Comparison of ENCODE assay signal across 7 mouse cellular contexts in genomic region chr6:120356951-120357945, GRCm38 (mm10). TPM values are rescaled to one million over a fixed set of nuclear protein-coding genes. Genes with fewer than 3 reads are reported as not detected.
DNase-seq lines count a peak whose midpoint lies in the region; ATAC-seq lines count a peak whose summit lies in the region.

No protein-coding gene starts in this region.

- peaks cover 7% of the 10 kb centered on the region; the same call in 1 of the 2 replicates for H3K4me1 ChIP-seq in embryonic facial prominence, embryonic 12.5 days
- no peaks in the 10 kb centered on the region; the same call in 1 of the 2 replicates for H3K4me1 ChIP-seq in limb, embryonic 11.5 days (ENCODE audit: control insufficient read depth, insufficient read depth, low read length)
- H3K4me1 ChIP-seq in midbrain, embryonic 14.5 days (ENCODE audit: control insufficient read depth, insufficient read depth, low read length): 0 out of 2 replicates have a peak, but pooled peaks cover 5% of the 10 kb centered on the region

- no peaks in the 10 kb centered on the region for H3K9me3 ChIP-seq in embryonic facial prominence, embryonic 12.5 days
- no peaks in the 10 kb centered on the region for H3K9me3 ChIP-seq in limb, embryonic 11.5 days (ENCODE audit: control insufficient read depth, low read length)
- no peaks in the 10 kb centered on the region for H3K9me3 ChIP-seq in midbrain, embryonic 14.5 days (ENCODE audit: control insufficient read depth, low read length)

- H3K4me2 ChIP-seq in embryonic facial prominence, embryonic 12.5 days (replicated peaks): peak overlapping the region; percentile 68
- H3K4me2 ChIP-seq in limb, embryonic 11.5 days (ENCODE audit: low read depth, severe bottlenecking): peak overlapping the region; percentile 54
- peak overlapping the region; percentile 72 for H3K4me2 ChIP-seq in midbrain, embryonic 14.5 days (ENCODE audit: low read length)

- DNase-seq in adrenal gland, postnatal 25 days: peak; percentile 77
- DNase-seq in heart, adult 11 months: peak; percentile 99
- DNase-seq in kidney, adult 18-20 months: peak; percentile 81
- peak; percentile 87 for DNase-seq in limb, embryonic 11.5 days (ENCODE audit: low spot score)
- DNase-seq in midbrain, embryonic 14.5 days: peak; percentile 93
- DNase-seq in spleen, adult 18-20 months: peak; percentile 63 to 65

- H3K36me3 ChIP-seq in embryonic facial prominence, embryonic 12.5 days: peaks cover 9% of the 10 kb centered on the region
- H3K36me3 ChIP-seq in limb, embryonic 11.5 days (ENCODE audit: control insufficient read depth, insufficient read depth, low read length): no peaks in the 10 kb centered on the region; the same call in 1 of the 2 replicates
- H3K36me3 ChIP-seq in midbrain, embryonic 14.5 days (ENCODE audit: control insufficient read depth, insufficient read depth, low read length): 0 out of 2 replicates have a peak, but pooled peaks cover 2% of the 10 kb centered on the region

- peak; percentile 98 for ATAC-seq in embryonic facial prominence, embryonic 12.5 days (ENCODE audit: insufficient number of reproducible peaks, insufficient read depth, low FRiP score, low TSS enrichment)
- peak; percentile 97 for ATAC-seq in limb, embryonic 11.5 days (ENCODE audit: insufficient number of reproducible peaks, low FRiP score, low TSS enrichment, low read depth)
- peak; percentile 97 for ATAC-seq in midbrain, embryonic 14.5 days (ENCODE audit: low FRiP score, low TSS enrichment)

- H3K27me3 ChIP-seq in embryonic facial prominence, embryonic 12.5 days: no peaks in the 10 kb centered on the region
- no peaks in the 10 kb centered on the region for H3K27me3 ChIP-seq in limb, embryonic 11.5 days (ENCODE audit: control insufficient read depth, insufficient read depth, low read length)
- no peaks in the 10 kb centered on the region for H3K27me3 ChIP-seq in midbrain, embryonic 14.5 days (ENCODE audit: control insufficient read depth, insufficient read depth, low read length)

- H3K4me3 ChIP-seq in embryonic facial prominence, embryonic 12.5 days: peak overlapping the region; percentile 55
- H3K4me3 ChIP-seq in limb, embryonic 11.5 days (ENCODE audit: low read depth, low read length): peak overlapping the region; percentile 59
- peak overlapping the region; percentile 47 for H3K4me3 ChIP-seq in midbrain, embryonic 14.5 days (replicated peaks; ENCODE audit: low read depth, low read length)

- H3K9ac ChIP-seq in embryonic facial prominence, embryonic 12.5 days: peak overlapping the region; percentile 60
- peak overlapping the region; percentile 70 for H3K9ac ChIP-seq in limb, embryonic 11.5 days (ENCODE audit: low read length)
- H3K9ac ChIP-seq in midbrain, embryonic 14.5 days (replicated peaks; ENCODE audit: low read length): peak overlapping the region; percentile 36

- WGBS in embryonic facial prominence, embryonic 12.5 days: 1% methylated on average over 31 of the region's 31 CpGs
- under 1% methylated on average over 31 of the region's 31 CpGs for WGBS in limb, embryonic 11.5 days
- WGBS in midbrain, embryonic 14.5 days: 1% methylated on average over 31 of the region's 31 CpGs

- peak overlapping the region; percentile 83 for H3K27ac ChIP-seq in embryonic facial prominence, embryonic 12.5 days
- peak overlapping the region; percentile 66 for H3K27ac ChIP-seq in limb, embryonic 11.5 days (replicated peaks; ENCODE audit: low read depth, low read length)
- no peak overlapping the region for H3K27ac ChIP-seq in midbrain, embryonic 14.5 days (replicated peaks; ENCODE audit: low read depth, low read length)

RNA-seq across cellular contexts. Expression of gene Kdm5a, which starts 6.7 kb away (rescaled TPM):
- total RNA-seq in adrenal gland, postnatal 25 days (2021): 48.0 and 63.3 TPM in 2 replicates
- 50.6 and 58.3 TPM in 2 replicates for polyA plus RNA-seq in embryonic facial prominence, embryonic 12.5 days (2016; fragmentation: Nextera tagmentation; extraction: Ambion mirVana)
- polyA plus RNA-seq in limb, embryonic 11.5 days (2014; fragmentation: Nextera tagmentation; extraction: Ambion mirVana): 51.7 and 54.1 TPM in 2 replicates
- polyA plus RNA-seq in midbrain, embryonic 14.5 days (2014; fragmentation: Nextera tagmentation; extraction: Ambion mirVana): 34.4 and 53.9 TPM in 2 replicates

RNA-seq across cellular contexts. Expression of gene Ccdc77, which starts 6.9 kb away (rescaled TPM):
- 8.2 and 10.9 TPM in 2 replicates for total RNA-seq in adrenal gland, postnatal 25 days (2021)
- 23.9 and 26.8 TPM in 2 replicates for polyA plus RNA-seq in embryonic facial prominence, embryonic 12.5 days (2016; fragmentation: Nextera tagmentation; extraction: Ambion mirVana)
- polyA plus RNA-seq in limb, embryonic 11.5 days (2014; fragmentation: Nextera tagmentation; extraction: Ambion mirVana): 29.2 and 30.6 TPM in 2 replicates
- polyA plus RNA-seq in midbrain, embryonic 14.5 days (2014; fragmentation: Nextera tagmentation; extraction: Ambion mirVana): 11.1 and 13.8 TPM in 2 replicates
